Mouse (Mus musculus) kidney, embryonic 14.5 days (tissue): Measurements from ENCODE around the gene Scn3a. TPM values are rescaled to one million over a fixed set of nuclear protein-coding genes. Genes with fewer than 3 reads are reported as not detected.
A peak's percentile ranks its signal among the peaks of the same experiment; 100 is the strongest.

ENCODE experiments used
- ATAC-seq: fragments of 200-750 bp; cut with Nextera tagmentation; 2 replicates; pipeline ENCODE4 v1.8.0; 2017; ENCODE audit warnings: moderate number of reproducible peaks, mild to moderate bottlenecking, moderate TSS enrichment, moderate library complexity; ENCODE audit not compliant: low FRiP score, low TSS enrichment
- H3K27ac ChIP-seq: fragments of 300-500 bp; sonication (generic); 2 replicates; pipeline ENCODE4 v1.5.1; 2014; ENCODE audit warnings: low read depth, mild to moderate bottlenecking, low read length, moderate library complexity, mixed read lengths
- H3K27me3 ChIP-seq: fragments of 300-500 bp; sonication (generic); 2 replicates; pipeline ENCODE4 v1.6.1; 2014; ENCODE audit warnings: mild to moderate bottlenecking, low read length; ENCODE audit not compliant: control insufficient read depth, insufficient read depth
- H3K36me3 ChIP-seq: fragments of 300-500 bp; sonication (generic); 2 replicates; pipeline ENCODE4 v1.6.1; 2014; ENCODE audit warnings: low read length, mixed read lengths; ENCODE audit not compliant: control insufficient read depth, insufficient read depth
- H3K4me1 ChIP-seq: fragments of 300-500 bp; sonication (generic); 2 replicates; pipeline ENCODE4 v1.6.1; 2014; ENCODE audit warnings: low read length, mixed read lengths; ENCODE audit not compliant: control insufficient read depth, insufficient read depth
- H3K4me2 ChIP-seq: fragments of 300-500 bp; sonication (generic); replicated peaks from 2 replicates; pipeline ENCODE4 v1.6.1; 2014; ENCODE audit warnings: low read depth, mild to moderate bottlenecking, low read length
- H3K4me3 ChIP-seq: fragments of 300-500 bp; sonication (generic); 2 replicates; pipeline ENCODE4 v1.5.1; 2014; ENCODE audit warnings: mild to moderate bottlenecking, low read length
- H3K9ac ChIP-seq: fragments of 300-500 bp; sonication (generic); 2 replicates; pipeline ENCODE4 v1.6.1; 2014; ENCODE audit warnings: low read depth, mild to moderate bottlenecking, low read length, moderate library complexity
- H3K9me3 ChIP-seq: fragments of 300-500 bp; sonication (generic); 2 replicates; pipeline ENCODE4 v1.6.1; 2016; ENCODE audit warnings: low read length; ENCODE audit not compliant: control insufficient read depth
- WGBS: fragments of 180-500 bp; shearing (Covaris S2); extraction: QIAGEN DNeasy Blood & Tissue Kit; methylation state at CpG from one replicate; pipeline ENCODE4 v1.1.7; 2014; 5-methylcytosine and 5-hydroxymethylcytosine counted together
- polyA plus RNA-seq: library from polyadenylated mRNA; unstranded; fragments of >200 nt; fragmentation: Nextera tagmentation; extraction: Ambion mirVana; gene quantifications from 2 replicates; pipeline ENCODE4 v1.2.1, GENCODE M21; 2014

Gene Scn3a
- polyA plus RNA-seq, 1 experiment from 2014 or later = 0.22 TPM

GRCm38 (mm10) chr2:65532127-65532854, 35.1 kb downstream of the Scn3a start:
- Histone ChIP-seq H3K9ac (no peak overlapping the region), H3K9me3 (no peaks in the 10 kb centered on the region), H3K36me3 (no peaks in the 10 kb centered on the region), H3K4me1 (no peaks in the 10 kb centered on the region), H3K4me2 (no peak overlapping the region), H3K27ac (no peak overlapping the region), H3K27me3 (no peaks in the 10 kb centered on the region), H3K4me3 (no peak overlapping the region)
- 74% methylated on average over 10 of the region's 10 CpGs for WGBS
- no peak for ATAC-seq

GRCm38 (mm10) chr2:65529148-65529547, 38.3 kb downstream of the Scn3a start:
- 70% methylated on average over 5 of the region's 5 CpGs for WGBS
- ATAC-seq = no peak

GRCm38 (mm10) chr2:65516703-65517102, 50.7 kb downstream of the Scn3a start:
- H3K4me1 ChIP-seq = no peaks in the 10 kb centered on the region
- H3K36me3 ChIP-seq = no peaks in the 10 kb centered on the region
- H3K9me3 ChIP-seq = no peaks in the 10 kb centered on the region
- no peak overlapping the region for H3K27ac ChIP-seq
- H3K4me2 ChIP-seq = no peak overlapping the region
- H3K27me3 ChIP-seq = no peaks in the 10 kb centered on the region
- H3K4me3 ChIP-seq = no peak overlapping the region
- WGBS = 60% methylated on average over 6 of the region's 6 CpGs
- no peak overlapping the region for H3K9ac ChIP-seq
- ATAC-seq = no peak

More at GRCm38 (mm10) chr2:65529148-65529547, 38.3 kb downstream of the Scn3a start:
- Histone ChIP-seq H3K27ac (no peak overlapping the region), H3K4me2 (no peak overlapping the region), H3K9me3 (no peaks in the 10 kb centered on the region), H3K9ac (no peak overlapping the region), H3K4me3 (no peak overlapping the region), H3K4me1 (no peaks in the 10 kb centered on the region), H3K36me3 (no peaks in the 10 kb centered on the region), H3K27me3 (no peaks in the 10 kb centered on the region)

GRCm38 (mm10) chr2:65508217-65508616, 59.2 kb downstream of the Scn3a start:
- Histone ChIP-seq H3K27me3 (no peaks in the 10 kb centered on the region), H3K9ac (no peak overlapping the region), H3K4me2 (no peak overlapping the region), H3K27ac (no peak overlapping the region), H3K4me1 (no peaks in the 10 kb centered on the region), H3K4me3 (no peak overlapping the region), H3K9me3 (no peaks in the 10 kb centered on the region), H3K36me3 (no peaks in the 10 kb centered on the region)
- no peak for ATAC-seq
- WGBS = 83% methylated on average over 12 of the region's 12 CpGs

- no peak overlapping the region for H3K4me2 ChIP-seq
- no peaks in the 10 kb centered on the region for H3K36me3 ChIP-seq
- 75% methylated on average over 9 of the region's 9 CpGs for WGBS
- no peaks in the 10 kb centered on the region for H3K9me3 ChIP-seq
- no peak overlapping the region for H3K27ac ChIP-seq
- no peak overlapping the region for H3K9ac ChIP-seq
- no peak overlapping the region for H3K4me3 ChIP-seq
- H3K27me3 ChIP-seq = no peaks in the 10 kb centered on the region
- H3K4me1 ChIP-seq = no peaks in the 10 kb centered on the region
- no peak for ATAC-seq
Observed at GRCm38 (mm10) chr2:65490450-65490849, 77.0 kb downstream of the Scn3a start.

- no peak overlapping the region for H3K4me2 ChIP-seq
- H3K27ac ChIP-seq = no peak overlapping the region
- ATAC-seq = no peak
Observed at GRCm38 (mm10) chr2:65483434-65483833, 84.0 kb downstream of the Scn3a start.

GRCm38 (mm10) chr2:65481007-65481672, 86.3 kb downstream of the Scn3a start:
- H3K27me3 ChIP-seq = no peaks in the 10 kb centered on the region
- H3K9ac ChIP-seq = no peak overlapping the region
- H3K36me3 ChIP-seq = no peaks in the 10 kb centered on the region
- H3K4me3 ChIP-seq = no peak overlapping the region
- 90% methylated on average over 4 of the region's 4 CpGs for WGBS
- H3K27ac ChIP-seq = no peak overlapping the region
- H3K9me3 ChIP-seq = no peaks in the 10 kb centered on the region
- H3K4me2 ChIP-seq = no peak overlapping the region
- no peak for ATAC-seq
- no peaks in the 10 kb centered on the region for H3K4me1 ChIP-seq

More at GRCm38 (mm10) chr2:65483434-65483833, 84.0 kb downstream of the Scn3a start:
- H3K4me1 ChIP-seq = no peaks in the 10 kb centered on the region
- 46% methylated on average over 3 of the region's 3 CpGs for WGBS
- no peaks in the 10 kb centered on the region for H3K27me3 ChIP-seq
- no peak overlapping the region for H3K4me3 ChIP-seq
- no peaks in the 10 kb centered on the region for H3K9me3 ChIP-seq
- no peaks in the 10 kb centered on the region for H3K36me3 ChIP-seq
- H3K9ac ChIP-seq = no peak overlapping the region

- H3K9ac ChIP-seq = no peak overlapping the region
- no peaks in the 10 kb centered on the region for H3K9me3 ChIP-seq
- no peaks in the 10 kb centered on the region for H3K27me3 ChIP-seq
- H3K4me3 ChIP-seq = peak overlapping the region; percentile 11; the same call in 1 of the 2 replicates
- 20% methylated on average over 11 of the region's 11 CpGs for WGBS
- no peak overlapping the region for H3K27ac ChIP-seq
- peak; percentile 96 for ATAC-seq
- no peaks in the 10 kb centered on the region for H3K36me3 ChIP-seq
- peak overlapping the region; percentile 36 for H3K4me2 ChIP-seq
- H3K4me1 ChIP-seq = no peaks in the 10 kb centered on the region
Observed at GRCm38 (mm10) chr2:65471311-65471882, 96.0 kb downstream of the Scn3a start.

GRCm38 (mm10) chr2:65465694-65466093, 101.7 kb downstream of the Scn3a start:
- Histone ChIP-seq H3K36me3 (no peaks in the 10 kb centered on the region), H3K27ac (no peak overlapping the region), H3K4me2 (no peak overlapping the region), H3K4me3 (no peak overlapping the region), H3K9me3 (no peaks in the 10 kb centered on the region), H3K27me3 (no peaks in the 10 kb centered on the region), H3K9ac (no peak overlapping the region), H3K4me1 (no peaks in the 10 kb centered on the region)
- no peak for ATAC-seq
- 93% methylated on average over 5 of the region's 5 CpGs for WGBS
